Mouse (Mus musculus): ENCODE measurements around the gene Rhou.

- TF ChIP-seq CTCF (IDR thresholded peaks at IDR 0.05; ENCODE audit: low read depth) (no peak), EP300 (IDR thresholded peaks at IDR 0.05; ENCODE audit: low read depth) (no peak)
Observed at GRCm38 (mm10) chr8:123645229-123645628, 8.5 kb upstream of the Rhou start.
